8 mouse cellular contexts compared by ENCODE assay signal in genomic region chr7:125444076-125444463, GRCm38 (mm10). TPM values are rescaled to one million over a fixed set of nuclear protein-coding genes. Genes with fewer than 3 reads are reported as not detected.
DNase-seq lines count a peak whose midpoint lies in the region; ATAC-seq lines count a peak whose summit lies in the region.

No protein-coding gene starts in this region.

- peak; percentile 9 for ATAC-seq in inflammation-experienced regulatory T-cells, adult 6 months

- DNase-seq in cerebellum, postnatal 25 days: peak; percentile 41 to 47
- DNase-seq in cerebellum, postnatal 4 days (ENCODE audit: low spot score in 2 of 2): no peak
- DNase-seq in urinary bladder, postnatal 25 days (ENCODE audit: low spot score): peak; percentile 8
- DNase-seq in urinary bladder, postnatal 4 days (ENCODE audit: low spot score in 2 of 2): no peak
- peak; percentile 8 for DNase-seq in lung, postnatal 36 days
- no peak for DNase-seq in B cell, adult 2 months
- no peak for DNase-seq in layer of hippocampus, postnatal 36 days

RNA-seq across cellular contexts. Expression of gene Kdm8, which starts 0.4 kb away (rescaled TPM):
- 1 to 10 TPM; 2.4 to 7.3 (median 4.5) TPM for polyA plus RNA-seq in inflammation-experienced regulatory T-cells, adult 6 months (2017; shearing (Covaris generic))
- 1 to 10 TPM; 3.5 to 3.9 TPM for total RNA-seq in layer of hippocampus, postnatal 36 days (2021)

RNA-seq across cellular contexts. Expression of gene Nsmce1, which starts 47.3 kb away (rescaled TPM):
- polyA plus RNA-seq in inflammation-experienced regulatory T-cells, adult 6 months (2017; shearing (Covaris generic)): 100 to 1,000 TPM in 1 of 3 experiments, 10 to 100 TPM in 2; 87.0 to 103 (median 99.4) TPM
- 10 to 100 TPM; 14.8 to 18.1 TPM for total RNA-seq in layer of hippocampus, postnatal 36 days (2021)

Comparison
In these comparisons a context has a peak if more than half of its experiments do, and no peak if none do; other contexts are left out.
1. DNase-seq: peak in cerebellum, postnatal 25 days (2 of 2), urinary bladder, postnatal 25 days (single experiment) and lung, postnatal 36 days (single experiment); none in cerebellum, postnatal 4 days (0 of 2), urinary bladder, postnatal 4 days (0 of 2), B cell, adult 2 months (0 of 2) and layer of hippocampus, postnatal 36 days (0 of 2).